Mouse (Mus musculus): ENCODE data around the gene Adam1b. TPM values are rescaled to one million over a fixed set of nuclear protein-coding genes. Genes with fewer than 3 reads are reported as not detected.

The Adam1b gene
- total and polyA plus RNA-seq, 2 experiments from 2014 or later: not detected

DNA sequence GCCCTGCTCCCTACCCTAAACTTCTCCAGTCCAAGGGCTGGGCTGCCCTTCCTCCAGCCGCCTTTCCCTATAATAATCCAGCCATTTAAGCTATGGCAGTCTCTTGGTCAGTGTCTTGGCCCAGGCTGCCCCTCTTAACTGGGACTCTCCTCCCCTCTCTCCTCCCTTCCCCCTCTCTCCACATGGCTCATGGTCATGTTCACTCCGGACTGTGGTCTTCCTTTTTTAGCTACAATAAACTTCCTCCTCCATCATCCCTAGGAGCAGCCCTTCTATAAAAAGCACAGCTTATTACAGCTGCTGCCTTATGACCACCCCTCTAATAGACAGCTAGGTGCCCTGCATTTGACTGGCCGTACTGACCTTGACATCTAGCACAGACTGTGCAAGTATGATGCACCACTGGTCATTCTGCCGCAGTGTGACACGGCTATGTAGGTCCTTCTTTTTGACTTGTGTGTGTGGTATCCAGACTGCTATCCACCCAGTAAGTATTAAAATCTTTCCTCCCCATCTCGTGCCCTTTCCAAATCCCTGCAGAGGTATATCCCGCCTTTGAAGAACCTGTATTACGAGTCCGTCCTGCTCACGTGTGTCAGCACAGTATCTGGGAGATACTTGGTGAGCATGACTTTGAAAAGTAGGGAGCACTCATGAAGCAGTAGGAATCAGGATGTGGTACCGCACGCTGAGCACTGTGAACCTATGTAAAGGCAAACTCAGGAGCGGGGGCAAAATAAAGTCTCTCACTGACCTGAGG, 49.3 kb downstream of the Adam1b start:
- peaks cover 13% of the 10 kb centered on the region for H3K36me3 ChIP-seq (ENCODE audit: insufficient read depth)
- H3K27me3 ChIP-seq (ENCODE audit: insufficient read depth, low read length): no peaks in the 10 kb centered on the region
- no peak overlapping the region for H3K9ac ChIP-seq
- no peak overlapping the region for H3K4me3 ChIP-seq (ENCODE audit: low read depth, low read length)
- no peak for DNase-seq
- H3K4me1 ChIP-seq (ENCODE audit: insufficient read depth): no peaks in the 10 kb centered on the region
- ATAC-seq: no peak
- H3K9me3 ChIP-seq (ENCODE audit: low read length): no peaks in the 10 kb centered on the region
- WGBS: 94% methylated on average over 13 of the region's 13 CpGs
- H3K4me2 ChIP-seq (ENCODE audit: low read depth): no peak overlapping the region
- H3K27ac ChIP-seq (ENCODE audit: low read depth, low read length): no peak overlapping the region
- no peak for TF ChIP-seq CTCF (IDR thresholded peaks at IDR 0.05; ENCODE audit: low read depth)

DNA sequence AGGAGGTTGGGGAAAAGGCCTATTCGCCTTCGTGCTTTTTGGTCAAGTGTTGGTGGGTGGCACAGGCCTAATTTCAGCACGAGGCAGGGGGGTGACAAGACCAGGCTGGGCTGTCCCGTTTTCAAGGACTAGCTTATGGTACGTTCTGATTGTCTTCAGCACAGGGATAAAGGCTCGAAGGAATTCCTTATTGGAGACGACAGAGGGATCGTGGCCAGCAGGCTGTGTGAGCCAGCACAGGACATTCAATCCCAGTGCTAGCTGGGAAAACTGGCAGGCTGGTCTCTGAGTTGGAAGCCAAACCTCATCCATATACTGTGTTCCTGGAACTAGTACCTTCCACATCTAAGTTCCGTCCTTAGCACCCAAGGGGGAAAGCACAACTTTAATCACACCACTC, 50.3 kb downstream of the Adam1b start:
- ATAC-seq (peak; percentile 25), DNase-seq (no peak)
- Histone ChIP-seq H3K4me2 (ENCODE audit: low read depth) (peak overlapping the region; percentile 81), H3K27me3 (ENCODE audit: insufficient read depth, low read length) (no peaks in the 10 kb centered on the region), H3K9me3 (ENCODE audit: low read length) (no peaks in the 10 kb centered on the region), H3K4me3 (ENCODE audit: low read depth, low read length) (peak overlapping the region; percentile 80), H3K36me3 (ENCODE audit: insufficient read depth) (peaks cover 22% of the 10 kb centered on the region), H3K4me1 (ENCODE audit: insufficient read depth) (no peaks in the 10 kb centered on the region), H3K9ac (peak overlapping the region; percentile 98), H3K27ac (ENCODE audit: low read depth, low read length) (peak overlapping the region; percentile 97)
- no peak for TF ChIP-seq CTCF (IDR thresholded peaks at IDR 0.05; ENCODE audit: low read depth)
- 5% methylated on average over 9 of the region's 9 CpGs for WGBS

DNA sequence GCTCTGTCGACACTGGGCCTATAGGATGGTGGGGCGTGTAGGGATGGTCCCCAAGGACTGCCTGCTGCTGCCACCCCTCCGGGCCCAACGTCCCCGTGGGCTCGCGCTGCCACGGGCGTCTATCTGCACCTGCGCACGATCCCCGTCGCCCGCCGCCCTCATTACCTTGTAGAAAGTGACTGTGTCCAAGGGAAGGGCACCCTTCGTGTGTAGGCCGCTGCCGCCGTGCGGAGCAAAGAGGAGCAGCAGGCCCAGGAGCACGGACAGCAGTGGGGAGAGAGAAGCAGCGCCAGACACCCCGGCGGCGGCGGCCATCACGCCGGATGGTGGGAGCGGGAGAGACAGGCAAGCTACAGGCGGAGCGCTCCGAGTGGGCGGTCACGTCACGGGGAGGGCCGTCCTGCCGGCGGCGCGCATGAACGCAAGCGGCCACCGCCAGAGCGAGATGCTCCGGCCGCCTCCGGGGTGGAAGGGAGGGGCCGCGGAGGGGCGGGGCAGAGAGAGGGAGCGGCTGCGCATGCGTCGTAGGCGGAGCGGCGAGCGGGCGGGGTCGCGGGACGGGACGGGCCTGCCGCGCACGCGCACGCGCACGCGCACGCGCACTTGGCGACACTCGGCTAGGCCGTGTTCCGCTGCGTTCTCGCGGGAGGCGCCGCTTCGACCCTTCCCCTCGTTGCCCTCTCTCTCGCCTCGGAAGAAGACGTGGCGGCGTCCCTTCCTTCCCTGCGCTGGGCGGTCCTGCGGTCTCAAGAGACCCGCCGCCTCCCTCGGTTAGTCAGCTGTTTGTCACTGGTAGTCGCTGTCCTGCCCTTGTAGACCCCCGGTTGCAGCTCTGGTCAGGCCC, 51.0 kb downstream of the Adam1b start, which contains the start of gene Erp29:
Erp29 (minus strand) TSS at position 481 of the 844 bp plus-strand sequence.
- Histone ChIP-seq H3K9ac (peak within 1 kb of the TSS; percentile 98), H3K9me3 (ENCODE audit: low read length) (no peaks in the 10 kb centered on the region), H3K27ac (ENCODE audit: low read depth, low read length) (peak within 1 kb of the TSS; percentile 97), H3K36me3 (ENCODE audit: insufficient read depth) (peaks cover 29% of the 10 kb centered on the region), H3K4me3 (ENCODE audit: low read depth, low read length) (peak within 1 kb of the TSS; percentile 80), H3K4me2 (ENCODE audit: low read depth) (peak within 1 kb of the TSS; percentile 81), H3K4me1 (ENCODE audit: insufficient read depth) (no peaks in the 10 kb centered on the region), H3K27me3 (ENCODE audit: insufficient read depth, low read length) (no peaks in the 10 kb centered on the region)
- DNase-seq (peak; percentile 99), ATAC-seq (peak; percentile 94)
- WGBS: under 1% methylated on average over 82 of the region's 97 CpGs
- TF ChIP-seq CTCF (IDR thresholded peaks at IDR 0.05; ENCODE audit: low read depth): peak; percentile 63

DNA sequence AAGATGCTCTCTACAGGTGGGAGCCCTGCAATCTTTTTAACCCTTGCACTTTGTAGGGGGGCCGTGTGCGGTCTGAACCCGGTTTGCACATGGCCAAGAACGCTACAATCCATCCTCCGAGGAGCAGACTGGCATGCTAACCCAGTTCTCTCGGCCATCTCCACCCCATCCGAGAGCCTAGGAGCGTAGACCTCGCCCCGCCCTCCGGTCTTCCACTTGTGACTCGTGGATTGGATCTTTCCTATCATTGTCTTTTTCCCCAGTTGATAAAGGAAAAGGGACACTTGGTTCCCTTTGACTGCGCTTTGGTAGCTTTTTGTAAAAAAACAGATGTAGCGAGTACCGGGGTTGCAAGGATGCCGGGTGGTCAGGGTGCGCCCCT, 51.6 kb downstream of the Adam1b start, which contains the start of gene Tmem116:
Tmem116 (plus strand) TSS at position 250 of the 382 bp plus-strand sequence.
- WGBS: under 1% methylated on average over 17 of the region's 17 CpGs
- H3K27ac ChIP-seq (ENCODE audit: low read depth, low read length): peak within 1 kb of the TSS; percentile 97
- H3K36me3 ChIP-seq (ENCODE audit: insufficient read depth): peaks cover 35% of the 10 kb centered on the region
- peak within 1 kb of the TSS; percentile 80 for H3K4me3 ChIP-seq (ENCODE audit: low read depth, low read length)
- no peaks in the 10 kb centered on the region for H3K4me1 ChIP-seq (ENCODE audit: insufficient read depth)
- TF ChIP-seq CTCF (IDR thresholded peaks at IDR 0.05; ENCODE audit: low read depth): no peak
- H3K9ac ChIP-seq: peak within 1 kb of the TSS; percentile 98
- peak within 1 kb of the TSS; percentile 81 for H3K4me2 ChIP-seq (ENCODE audit: low read depth)
- DNase-seq (peak; percentile 59), ATAC-seq (peak; percentile 20; the same call in 1 of the 2 replicates)
- no peaks in the 10 kb centered on the region for H3K27me3 ChIP-seq (ENCODE audit: insufficient read depth, low read length)
- no peaks in the 10 kb centered on the region for H3K9me3 ChIP-seq (ENCODE audit: low read length)

DNA sequence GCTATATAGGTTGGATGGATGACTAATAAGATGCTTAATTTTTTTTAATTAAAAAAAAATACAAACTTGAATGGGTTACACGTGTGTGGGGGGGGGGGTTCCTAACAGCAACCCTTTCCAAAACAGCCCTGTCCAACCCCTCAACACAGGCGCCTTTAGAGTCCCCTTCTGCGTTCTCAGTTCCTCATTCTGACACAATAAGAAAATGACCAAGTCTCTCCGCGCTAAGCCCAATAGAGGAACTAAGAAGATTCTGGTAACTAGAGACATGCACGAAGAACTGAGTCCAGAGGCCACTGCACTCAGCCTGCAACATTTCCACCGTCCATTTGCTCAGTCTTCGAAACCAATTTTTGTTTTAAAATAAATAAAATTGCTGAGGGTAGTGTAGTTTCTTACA, 52.0 kb downstream of the Adam1b start:
- Histone ChIP-seq H3K4me2 (ENCODE audit: low read depth) (peak overlapping the region; percentile 81), H3K4me1 (ENCODE audit: insufficient read depth) (no peaks in the 10 kb centered on the region), H3K4me3 (ENCODE audit: low read depth, low read length) (peak overlapping the region; percentile 80), H3K9ac (peak overlapping the region; percentile 98), H3K27ac (ENCODE audit: low read depth, low read length) (peak overlapping the region; percentile 97), H3K27me3 (ENCODE audit: insufficient read depth, low read length) (no peaks in the 10 kb centered on the region), H3K36me3 (ENCODE audit: insufficient read depth) (peaks cover 39% of the 10 kb centered on the region), H3K9me3 (ENCODE audit: low read length) (no peaks in the 10 kb centered on the region)
- DNase-seq (peak; percentile 19), ATAC-seq (no peak)
- WGBS: 14% methylated on average over 8 of the region's 8 CpGs
- TF ChIP-seq CTCF (IDR thresholded peaks at IDR 0.05; ENCODE audit: low read depth): no peak

DNA sequence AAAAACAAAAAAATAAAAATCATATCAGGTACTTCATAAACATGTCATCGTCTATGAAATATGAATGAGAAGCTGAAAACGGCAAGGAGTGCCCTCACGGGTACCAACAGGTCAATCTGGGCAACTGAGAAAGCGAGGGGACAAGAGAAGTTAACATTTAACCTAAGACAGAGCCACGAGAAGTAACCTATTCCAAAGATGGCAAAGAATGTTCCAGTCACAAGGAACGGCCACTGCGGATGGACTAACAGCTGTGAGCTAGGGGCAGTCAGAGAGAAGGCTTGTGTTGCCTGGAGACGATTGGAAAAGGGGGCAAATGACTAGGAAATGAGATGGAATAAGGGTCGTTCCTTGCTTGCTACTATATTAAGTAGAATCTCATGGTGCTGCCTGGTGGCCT, 52.8 kb downstream of the Adam1b start:
- no peak for TF ChIP-seq CTCF (IDR thresholded peaks at IDR 0.05; ENCODE audit: low read depth)
- Histone ChIP-seq H3K4me1 (ENCODE audit: insufficient read depth) (no peaks in the 10 kb centered on the region), H3K4me3 (ENCODE audit: low read depth, low read length) (no peak overlapping the region; the same call in 1 of the 2 replicates), H3K9ac (no peak overlapping the region; the same call in 1 of the 2 replicates), H3K36me3 (ENCODE audit: insufficient read depth) (peaks cover 46% of the 10 kb centered on the region), H3K27ac (ENCODE audit: low read depth, low read length) (no peak overlapping the region), H3K9me3 (ENCODE audit: low read length) (no peaks in the 10 kb centered on the region), H3K4me2 (ENCODE audit: low read depth) (peak overlapping the region; percentile 81; the same call in 1 of the 2 replicates), H3K27me3 (ENCODE audit: insufficient read depth, low read length) (no peaks in the 10 kb centered on the region)
- WGBS: 82% methylated on average over 9 of the region's 9 CpGs
- no peak for ATAC-seq
- DNase-seq: no peak

Other genes starting within 250 kb of the Adam1b start
- gene Trafd1, start 117.8 kb downstream of the Adam1b start, total RNA-seq (2014; rRNA removed): 131 and 141 TPM in 2 replicates
- 123 and 124 TPM in 2 replicates for gene Trafd1, start 117.8 kb downstream of the Adam1b start, polyA plus RNA-seq (2015; fragmentation: Nextera tagmentation; extraction: Ambion mirVana)
- 39.4 and 45.9 TPM in 2 replicates for gene Naa25, start 105.5 kb downstream of the Adam1b start, total RNA-seq (2014; rRNA removed)
- 33.7 and 44.1 TPM in 2 replicates for gene Naa25, start 105.5 kb downstream of the Adam1b start, polyA plus RNA-seq (2015; fragmentation: Nextera tagmentation; extraction: Ambion mirVana)
- 0.24 and 0.54 TPM in 2 replicates for gene Tmem116, start 51.5 kb downstream of the Adam1b start, total RNA-seq (2014; rRNA removed)
- gene Tmem116, start 51.5 kb downstream of the Adam1b start, polyA plus RNA-seq (2015; fragmentation: Nextera tagmentation; extraction: Ambion mirVana): 2.2 and 2.7 TPM in 2 replicates
- 123 and 141 TPM in 2 replicates for gene Erp29, start 50.9 kb downstream of the Adam1b start, total RNA-seq (2014; rRNA removed)
- gene Erp29, start 50.9 kb downstream of the Adam1b start, polyA plus RNA-seq (2015; fragmentation: Nextera tagmentation; extraction: Ambion mirVana): 185 and 187 TPM in 2 replicates
- gene Adam1a, start 42.0 kb upstream of the Adam1b start, total RNA-seq (2014; rRNA removed): 16.2 and 20.1 TPM in 2 replicates
- 0.55 and 1.3 TPM in 2 replicates for gene Adam1a, start 42.0 kb upstream of the Adam1b start, polyA plus RNA-seq (2015; fragmentation: Nextera tagmentation; extraction: Ambion mirVana)
- gene Gm42878, start 42.0 kb upstream of the Adam1b start, total RNA-seq (2014; rRNA removed): 0.24 and 0.31 TPM in 2 replicates
- gene Gm42878, start 42.0 kb upstream of the Adam1b start, polyA plus RNA-seq (2015; fragmentation: Nextera tagmentation; extraction: Ambion mirVana): 0.43 TPM in 1 of 2 replicates, not detected in the other
- gene Mapkapk5, start 42.5 kb upstream of the Adam1b start, total RNA-seq (2014; rRNA removed): 83.1 and 99.3 TPM in 2 replicates
- 47.5 and 50.1 TPM in 2 replicates for gene Mapkapk5, start 42.5 kb upstream of the Adam1b start, polyA plus RNA-seq (2015; fragmentation: Nextera tagmentation; extraction: Ambion mirVana)
- gene Aldh2, start 90.4 kb upstream of the Adam1b start, total RNA-seq (2014; rRNA removed): 68.1 and 77.2 TPM in 2 replicates
- gene Aldh2, start 90.4 kb upstream of the Adam1b start, polyA plus RNA-seq (2015; fragmentation: Nextera tagmentation; extraction: Ambion mirVana): 89.0 and 115 TPM in 2 replicates
- gene Acad12, start 115.5 kb upstream of the Adam1b start, total RNA-seq (2014; rRNA removed): 1.4 and 2.1 TPM in 2 replicates
- 0.96 and 1.2 TPM in 2 replicates for gene Acad12, start 115.5 kb upstream of the Adam1b start, polyA plus RNA-seq (2015; fragmentation: Nextera tagmentation; extraction: Ambion mirVana)
- 2.7 and 3.0 TPM in 2 replicates for gene Acad10, start 157.1 kb upstream of the Adam1b start, total RNA-seq (2014; rRNA removed)
- gene Acad10, start 157.1 kb upstream of the Adam1b start, polyA plus RNA-seq (2015; fragmentation: Nextera tagmentation; extraction: Ambion mirVana): 0.59 and 1.1 TPM in 2 replicates
- gene Brap, start 157.1 kb upstream of the Adam1b start, total RNA-seq (2014; rRNA removed): 51.5 and 56.0 TPM in 2 replicates
- gene Brap, start 157.1 kb upstream of the Adam1b start, polyA plus RNA-seq (2015; fragmentation: Nextera tagmentation; extraction: Ambion mirVana): 42.7 and 46.6 TPM in 2 replicates
- gene Atxn2, start 207.9 kb upstream of the Adam1b start, total RNA-seq (2014; rRNA removed): 80.3 and 80.6 TPM in 2 replicates
- gene Atxn2, start 207.9 kb upstream of the Adam1b start, polyA plus RNA-seq (2015; fragmentation: Nextera tagmentation; extraction: Ambion mirVana): 71.3 and 92.3 TPM in 2 replicates